Mouse (Mus musculus): ENCODE measurements at regions not wholly inside any gene's neighbourhood (a gene's known extent, or its start where the extent isn't known, plus 50 kb on each side); places are given as distances from the start of the nearest gene placed in this dataset.
A peak's percentile ranks its signal among the peaks of the same experiment; 100 is the strongest.

DNA sequence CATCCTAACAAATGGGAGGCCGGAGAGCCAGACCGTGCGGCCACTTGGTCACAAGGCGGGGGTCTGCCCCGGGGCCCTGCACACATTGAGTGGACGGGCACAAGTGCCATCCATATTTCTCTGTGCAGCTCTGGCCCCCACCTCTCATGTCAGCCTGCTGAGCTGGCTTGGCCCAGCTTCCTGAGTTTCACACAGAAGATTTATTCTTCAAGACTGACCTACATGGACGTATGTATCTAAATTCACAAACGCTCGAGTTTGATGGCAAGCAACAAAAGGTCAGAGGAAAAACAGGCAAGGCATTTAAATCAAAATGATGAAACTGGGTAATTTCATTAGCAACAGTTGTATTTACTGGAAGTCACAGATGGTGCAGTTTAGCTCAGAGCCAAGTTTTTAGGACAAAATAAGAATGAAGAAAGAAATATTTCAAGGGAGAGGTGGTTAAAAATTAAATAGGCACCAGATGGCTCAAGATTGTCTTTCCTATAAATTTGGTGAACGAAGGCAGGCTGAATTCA is 276.1 kb downstream of the Vps13c start:
- ATAC-seq (no peak), DNase-seq (ENCODE audit: low spot score) (peak; percentile 48)
- Histone ChIP-seq H3K9me3 (ENCODE audit: low read length) (no peaks in the 10 kb centered on the region), H3K27ac (ENCODE audit: low read length) (no peak overlapping the region), H3K4me2 (replicated peaks; ENCODE audit: low read depth, low read length) (no peak overlapping the region), H3K4me1 (ENCODE audit: insufficient read depth, low read depth, low read length) (no peaks in the 10 kb centered on the region), H3K36me3 (ENCODE audit: insufficient read depth, low read length) (no peaks in the 10 kb centered on the region), H3K9ac (replicated peaks; ENCODE audit: low read depth) (no peak overlapping the region), H3K4me3 (ENCODE audit: low read depth, low read length) (no peak overlapping the region), H3K27me3 (replicated peaks; ENCODE audit: insufficient read depth, low read length) (no peaks in the 10 kb centered on the region)
- TF ChIP-seq EP300 (IDR thresholded peaks at IDR 0.05) (0 out of 2 replicates have a peak, but pooled peaks have one; percentile 13), CTCF (IDR thresholded peaks at IDR 0.05) (no peak)
- WGBS, result 71% methylated on average over 10 of the region's 10 CpGs

- Histone ChIP-seq H3K36me3 (ENCODE audit: insufficient read depth, low read length) (no peaks in the 10 kb centered on the region), H3K27me3 (replicated peaks; ENCODE audit: insufficient read depth, low read length) (no peaks in the 10 kb centered on the region), H3K4me2 (replicated peaks; ENCODE audit: low read depth, low read length) (no peak overlapping the region), H3K27ac (ENCODE audit: low read length) (no peak overlapping the region), H3K9ac (replicated peaks; ENCODE audit: low read depth) (no peak overlapping the region), H3K4me1 (ENCODE audit: insufficient read depth, low read depth, low read length) (no peaks in the 10 kb centered on the region), H3K9me3 (ENCODE audit: low read length) (no peaks in the 10 kb centered on the region), H3K4me3 (ENCODE audit: low read depth, low read length) (no peak overlapping the region)
- ATAC-seq, result no peak
- TF ChIP-seq EP300 (IDR thresholded peaks at IDR 0.05) (no peak), CTCF (IDR thresholded peaks at IDR 0.05) (no peak)
- WGBS, result 63% methylated on average over 2 of the region's 2 CpGs
- no peak for DNase-seq (ENCODE audit: low spot score)
Measured at GRCm38 (mm10) chr9:68118266-68118665, 278.1 kb downstream of the Vps13c start.

- Histone ChIP-seq H3K9me3 (ENCODE audit: low read length) (no peaks in the 10 kb centered on the region), H3K27ac (ENCODE audit: low read length) (no peak overlapping the region), H3K4me1 (ENCODE audit: insufficient read depth, low read depth, low read length) (no peaks in the 10 kb centered on the region), H3K9ac (replicated peaks; ENCODE audit: low read depth) (no peak overlapping the region), H3K27me3 (replicated peaks; ENCODE audit: insufficient read depth, low read length) (no peaks in the 10 kb centered on the region), H3K4me2 (replicated peaks; ENCODE audit: low read depth, low read length) (no peak overlapping the region), H3K4me3 (ENCODE audit: low read depth, low read length) (no peak overlapping the region), H3K36me3 (ENCODE audit: insufficient read depth, low read length) (no peaks in the 10 kb centered on the region)
- DNase-seq (ENCODE audit: low spot score), result no peak
- no peak for ATAC-seq
- 27% methylated on average over 3 of the region's 3 CpGs for WGBS
- TF ChIP-seq CTCF (IDR thresholded peaks at IDR 0.05), result no peak
- no peak for TF ChIP-seq EP300 (IDR thresholded peaks at IDR 0.05)
Measured at GRCm38 (mm10) chr9:68122266-68122665, 282.1 kb downstream of the Vps13c start.

- no peak for TF ChIP-seq CTCF (IDR thresholded peaks at IDR 0.05)
- TF ChIP-seq EP300 (IDR thresholded peaks at IDR 0.05), result 0 out of 2 replicates have a peak, but pooled peaks have one; percentile 22
Measured at GRCm38 (mm10) chr9:68131263-68131662, 291.1 kb downstream of the Vps13c start.

GRCm38 (mm10) chr9:68135446-68136050 is 295.4 kb downstream of the Vps13c start:
- Histone ChIP-seq H3K4me2 (replicated peaks; ENCODE audit: low read depth, low read length) (no peak overlapping the region), H3K36me3 (ENCODE audit: insufficient read depth, low read length) (no peaks in the 10 kb centered on the region), H3K27ac (ENCODE audit: low read length) (no peak overlapping the region), H3K9ac (replicated peaks; ENCODE audit: low read depth) (no peak overlapping the region), H3K9me3 (ENCODE audit: low read length) (no peaks in the 10 kb centered on the region), H3K4me1 (ENCODE audit: insufficient read depth, low read depth, low read length) (no peaks in the 10 kb centered on the region), H3K4me3 (ENCODE audit: low read depth, low read length) (no peak overlapping the region), H3K27me3 (replicated peaks; ENCODE audit: insufficient read depth, low read length) (no peaks in the 10 kb centered on the region)
- no peak for TF ChIP-seq EP300 (IDR thresholded peaks at IDR 0.05)
- TF ChIP-seq CTCF (IDR thresholded peaks at IDR 0.05), result no peak
- 62% methylated on average over 2 of the region's 2 CpGs for WGBS
- DNase-seq (ENCODE audit: low spot score) (no peak), ATAC-seq (no peak)

More at GRCm38 (mm10) chr9:68131263-68131662, 291.1 kb downstream of the Vps13c start:
- H3K4me2 ChIP-seq (replicated peaks; ENCODE audit: low read depth, low read length), result no peak overlapping the region
- no peak overlapping the region for H3K9ac ChIP-seq (replicated peaks; ENCODE audit: low read depth)
- no peak overlapping the region for H3K4me3 ChIP-seq (ENCODE audit: low read depth, low read length)
- no peaks in the 10 kb centered on the region for H3K4me1 ChIP-seq (ENCODE audit: insufficient read depth, low read depth, low read length)
- H3K27ac ChIP-seq (ENCODE audit: low read length), result no peak overlapping the region
- no peaks in the 10 kb centered on the region for H3K36me3 ChIP-seq (ENCODE audit: insufficient read depth, low read length)
- DNase-seq (ENCODE audit: low spot score) (peak; percentile 60), ATAC-seq (peak; percentile 47; the same call in 1 of the 2 replicates)
- no peaks in the 10 kb centered on the region for H3K27me3 ChIP-seq (replicated peaks; ENCODE audit: insufficient read depth, low read length)
- H3K9me3 ChIP-seq (ENCODE audit: low read length), result no peaks in the 10 kb centered on the region

- no peak for ATAC-seq
- DNase-seq (ENCODE audit: low spot score), result no peak
- Histone ChIP-seq H3K27ac (ENCODE audit: low read length) (no peak overlapping the region), H3K4me1 (ENCODE audit: insufficient read depth, low read depth, low read length) (no peaks in the 10 kb centered on the region), H3K9ac (replicated peaks; ENCODE audit: low read depth) (no peak overlapping the region), H3K27me3 (replicated peaks; ENCODE audit: insufficient read depth, low read length) (no peaks in the 10 kb centered on the region), H3K36me3 (ENCODE audit: insufficient read depth, low read length) (no peaks in the 10 kb centered on the region), H3K9me3 (ENCODE audit: low read length) (no peaks in the 10 kb centered on the region), H3K4me3 (ENCODE audit: low read depth, low read length) (no peak overlapping the region), H3K4me2 (replicated peaks; ENCODE audit: low read depth, low read length) (no peak overlapping the region)
- TF ChIP-seq CTCF (IDR thresholded peaks at IDR 0.05) (no peak), EP300 (IDR thresholded peaks at IDR 0.05) (no peak)
- WGBS, result 75% methylated on average over 10 of the region's 10 CpGs
Measured at GRCm38 (mm10) chr9:68162813-68163570, 322.8 kb downstream of the Vps13c start.

Measured in lung, postnatal 0 days (tissue).